Mouse (Mus musculus): Measurements from ENCODE around the gene Tpgs1.
"Not testable (repeated sequence)": the region's sequence is repeated elsewhere in the genome, so short reads cannot be mapped to it uniquely, and the experiment has no call there.

The Tpgs1 gene

DNA sequence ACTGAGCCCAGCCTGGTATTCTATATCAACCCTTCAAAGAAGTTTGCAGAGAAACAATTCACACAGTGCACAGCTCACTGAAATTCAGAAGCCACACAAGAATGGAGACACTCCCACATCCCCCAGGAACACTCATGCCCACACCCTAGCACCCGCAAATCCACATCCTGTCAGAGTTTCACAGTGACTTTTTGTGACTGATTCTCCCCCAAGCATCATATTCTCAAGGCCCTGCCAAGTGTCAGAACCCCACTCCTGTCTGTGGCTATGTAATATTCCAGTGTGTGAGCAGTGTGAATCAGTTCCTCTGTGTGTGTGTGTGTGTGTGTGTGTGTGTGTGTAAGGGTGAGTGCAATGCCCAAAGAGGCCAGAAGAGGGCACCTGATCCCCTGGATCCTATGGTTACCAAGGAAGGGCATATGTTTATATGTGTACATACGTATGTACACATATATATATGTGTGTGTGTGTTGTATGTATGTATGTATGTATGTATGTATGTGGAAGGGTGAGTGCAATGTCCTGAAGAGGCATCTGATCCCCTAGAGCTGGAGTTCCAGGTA, 22.9 kb downstream of the Tpgs1 start:
- no peak for DNase-seq (ENCODE audit: low spot score)

DNA sequence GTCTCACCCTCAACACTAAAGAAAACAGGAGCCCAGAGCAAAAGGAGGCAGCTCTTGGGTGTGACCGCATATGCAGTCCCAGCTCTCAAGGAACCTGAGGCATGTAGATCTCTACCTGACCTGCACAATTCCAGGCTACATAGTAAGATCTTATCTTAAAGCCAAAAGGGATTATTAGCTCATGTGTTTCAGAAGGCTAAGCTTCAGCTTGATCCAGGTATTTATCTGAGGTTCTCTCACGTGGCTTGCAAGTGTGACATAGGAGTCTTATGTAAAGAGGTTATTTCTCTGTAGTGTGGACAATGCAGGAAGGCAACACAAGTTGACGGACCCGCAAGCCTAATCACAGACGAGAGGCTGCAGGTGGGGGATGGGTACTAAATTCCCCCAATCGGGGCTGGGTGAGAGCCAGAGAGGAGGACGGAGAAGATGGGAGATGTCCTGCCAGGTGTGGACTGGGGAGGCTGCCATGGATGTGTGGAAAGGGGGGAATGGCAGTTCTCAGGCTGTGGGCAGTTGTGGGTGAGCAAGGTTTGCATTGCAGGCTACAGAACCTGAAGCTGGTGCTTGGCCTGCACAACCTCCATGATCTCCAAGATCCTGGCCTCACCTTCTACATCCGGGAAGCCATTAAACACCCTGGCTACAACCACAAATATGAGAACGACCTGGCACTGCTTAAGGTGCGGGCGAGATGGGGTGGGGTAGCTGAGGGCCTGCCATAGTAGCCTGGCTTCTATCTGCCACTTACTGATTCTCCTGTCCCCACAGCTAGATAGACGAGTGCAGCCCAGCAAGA, 24.6 kb downstream of the Tpgs1 start:
- DNase-seq (ENCODE audit: low spot score), result no peak

DNA sequence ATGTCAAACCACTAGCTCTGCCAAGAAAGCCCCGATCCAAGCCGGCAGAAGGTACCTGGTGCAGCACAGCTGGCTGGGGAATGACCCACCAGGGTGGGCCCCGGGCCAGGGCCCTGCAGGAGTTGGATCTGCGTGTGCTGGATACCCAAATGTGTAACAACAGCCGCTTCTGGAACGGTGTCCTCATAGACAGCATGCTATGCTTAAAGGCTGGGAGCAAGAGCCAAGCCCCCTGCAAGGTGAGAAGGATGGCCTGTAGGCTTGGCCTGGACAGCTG, 25.1 kb downstream of the Tpgs1 start:
- no peak for DNase-seq (ENCODE audit: low spot score)

DNA sequence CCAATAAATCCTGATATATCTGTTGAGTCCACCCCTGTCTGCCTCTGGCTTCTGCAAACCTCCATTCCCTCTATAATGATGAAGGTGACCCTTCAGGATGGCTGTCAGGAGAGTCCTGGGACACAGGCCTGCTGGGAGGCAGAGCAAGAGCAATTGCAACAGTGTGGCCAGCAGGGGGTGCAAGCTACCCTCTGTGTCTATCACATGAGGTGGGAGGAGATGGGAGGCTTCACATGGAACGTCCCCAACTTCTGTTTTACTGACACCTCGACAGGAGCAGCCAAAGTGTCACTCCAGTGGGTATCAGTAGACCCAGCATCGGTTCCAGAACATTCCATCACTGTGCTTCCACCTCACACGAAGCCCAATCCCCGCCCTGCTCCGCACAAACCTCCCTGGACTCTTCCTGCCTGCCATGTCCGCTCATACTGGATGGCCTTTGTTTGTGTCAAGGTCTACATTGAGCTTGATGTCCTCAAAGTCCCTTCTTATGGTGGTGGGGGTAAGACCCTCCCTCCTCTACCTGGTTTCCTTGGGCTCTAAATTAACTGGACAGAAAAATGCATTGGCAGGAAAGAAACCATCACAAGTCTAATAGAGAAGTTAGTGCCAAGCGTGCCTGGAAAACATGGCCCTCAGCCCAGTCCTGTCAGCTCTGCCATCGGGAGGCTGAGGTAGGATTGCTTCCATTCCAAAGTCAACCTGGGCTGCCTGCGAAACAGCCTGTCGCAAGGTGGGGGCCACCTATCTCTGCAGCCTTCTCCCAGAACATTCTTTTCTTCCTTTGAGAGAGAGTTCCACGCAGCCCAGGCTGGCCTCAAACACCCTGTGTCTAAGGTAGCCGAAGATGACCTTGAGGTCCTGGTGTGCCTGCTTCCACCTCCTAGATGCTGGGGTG, 26.3 kb downstream of the Tpgs1 start:
- DNase-seq (ENCODE audit: low spot score), result peak; percentile 47

DNA sequence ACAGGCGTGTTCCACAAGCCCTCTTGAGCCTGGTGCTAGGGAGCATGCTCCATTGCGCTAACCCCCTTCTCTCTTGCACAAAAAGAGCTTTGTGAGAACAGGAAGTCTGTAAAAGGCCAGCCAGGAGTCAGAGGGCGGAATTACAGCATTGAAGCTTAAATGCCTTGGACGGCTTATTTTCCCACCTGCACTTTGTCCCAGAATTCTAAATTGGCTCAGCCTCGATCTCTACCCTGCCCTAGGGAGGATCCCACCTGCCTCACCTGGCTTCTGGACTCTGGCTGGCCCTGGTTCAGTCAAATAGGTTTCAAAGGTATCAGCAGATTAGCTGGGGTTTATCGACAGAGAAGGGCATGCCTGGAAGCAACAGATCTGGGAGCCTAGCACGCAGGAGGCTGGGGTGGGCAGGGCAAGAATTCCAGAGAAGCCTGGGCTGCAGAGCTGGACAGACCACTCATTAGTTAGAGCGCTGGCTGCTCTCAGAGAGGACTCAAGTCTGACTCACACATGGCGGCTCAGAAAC, 27.0 kb downstream of the Tpgs1 start:
- DNase-seq (ENCODE audit: low spot score), result no peak

DNA sequence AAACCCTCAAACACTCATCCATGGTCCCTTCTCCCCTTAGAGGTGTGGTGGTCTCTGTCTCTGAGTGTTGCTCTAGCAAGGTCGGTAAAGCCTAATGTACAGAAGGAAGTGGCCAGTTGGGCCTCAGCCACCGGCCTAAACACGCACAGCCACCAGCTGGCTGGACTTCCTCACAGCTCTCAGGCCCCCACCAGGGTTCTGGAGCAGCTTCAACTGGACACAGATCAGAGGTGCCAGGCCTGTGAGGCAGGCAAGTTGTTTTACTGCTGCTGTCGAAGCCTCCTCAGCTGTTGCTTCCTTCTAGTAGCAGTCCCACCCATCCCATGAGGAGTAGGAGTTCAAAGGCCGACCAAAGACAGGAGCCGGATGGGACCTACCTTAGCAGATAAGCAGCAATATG, 28.7 kb downstream of the Tpgs1 start:
- no peak for DNase-seq (ENCODE audit: low spot score)

DNA sequence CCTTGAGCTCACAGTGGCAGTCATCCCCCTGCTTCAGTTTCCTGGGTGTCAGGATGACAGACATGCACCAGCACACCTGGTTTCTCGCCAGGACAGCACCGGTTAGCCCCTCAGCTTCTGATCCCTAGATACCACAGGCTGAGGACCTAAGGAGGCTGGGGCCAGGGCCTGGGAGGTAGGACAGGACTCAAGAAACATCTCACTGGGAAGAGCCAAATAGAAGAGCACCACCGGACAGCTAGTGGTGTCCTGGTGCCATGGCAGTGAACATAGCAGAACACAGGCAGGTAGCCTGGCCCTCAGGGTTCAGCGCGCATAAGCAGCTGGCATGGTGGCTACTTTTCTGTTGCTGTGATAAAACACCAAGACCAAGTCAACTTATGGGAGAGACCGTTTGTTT, 29.3 kb downstream of the Tpgs1 start:
- no peak for DNase-seq (ENCODE audit: low spot score)

DNA sequence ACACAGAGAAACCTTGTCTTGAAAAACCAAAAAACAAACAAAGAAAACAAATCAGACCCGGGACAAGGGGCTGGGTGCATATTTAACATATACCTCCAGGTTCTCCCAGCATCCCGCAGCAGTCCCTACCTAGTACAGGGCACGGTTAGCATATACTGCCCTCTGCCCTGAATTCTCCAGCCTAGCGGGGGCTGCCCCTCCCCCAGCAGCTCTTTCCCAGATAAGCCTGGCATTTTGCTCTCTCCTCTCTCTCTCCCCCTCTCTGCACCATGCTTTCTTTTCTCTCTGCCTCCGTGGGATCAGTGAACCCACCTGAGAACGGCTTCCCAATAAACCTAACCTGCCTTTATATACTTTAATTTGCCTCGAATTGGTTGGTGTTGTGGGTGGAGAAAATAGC, 31.5 kb downstream of the Tpgs1 start:
- no peak for DNase-seq (ENCODE audit: low spot score)

DNA sequence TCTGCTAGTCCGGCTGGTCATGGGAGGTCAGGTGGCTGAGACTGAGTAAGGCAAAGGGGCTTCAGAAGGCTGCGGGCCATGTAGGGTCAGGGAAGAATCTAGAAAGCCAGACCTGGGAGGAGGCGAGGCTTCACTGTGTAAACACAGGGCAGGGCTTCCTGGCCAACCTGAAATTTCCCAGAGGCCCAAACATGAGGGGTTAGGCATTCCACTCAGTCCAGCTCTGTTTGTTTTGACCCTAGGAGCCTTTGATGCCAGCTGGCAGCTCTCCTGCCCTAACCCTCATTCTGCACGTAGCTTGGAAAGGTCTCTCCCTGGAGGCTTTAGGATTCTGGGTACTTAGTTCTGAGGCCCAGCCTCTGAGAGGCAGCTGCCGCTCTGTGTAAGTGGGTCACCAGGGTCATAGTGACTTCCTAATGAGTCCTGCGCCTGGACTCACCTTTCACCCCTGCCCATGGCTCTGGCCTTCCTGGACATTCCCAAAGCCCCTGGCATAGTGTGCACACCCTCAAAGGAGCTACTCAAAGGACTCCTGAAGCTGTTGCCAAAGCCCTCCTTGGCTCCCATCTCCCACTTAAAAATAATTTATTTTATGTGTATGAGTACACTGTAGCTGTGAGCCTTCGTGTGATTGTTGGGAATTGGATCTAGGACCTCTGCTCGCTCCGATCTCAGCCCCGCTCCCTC, 32.4 kb downstream of the Tpgs1 start:
- DNase-seq (ENCODE audit: low spot score), result no peak

DNA sequence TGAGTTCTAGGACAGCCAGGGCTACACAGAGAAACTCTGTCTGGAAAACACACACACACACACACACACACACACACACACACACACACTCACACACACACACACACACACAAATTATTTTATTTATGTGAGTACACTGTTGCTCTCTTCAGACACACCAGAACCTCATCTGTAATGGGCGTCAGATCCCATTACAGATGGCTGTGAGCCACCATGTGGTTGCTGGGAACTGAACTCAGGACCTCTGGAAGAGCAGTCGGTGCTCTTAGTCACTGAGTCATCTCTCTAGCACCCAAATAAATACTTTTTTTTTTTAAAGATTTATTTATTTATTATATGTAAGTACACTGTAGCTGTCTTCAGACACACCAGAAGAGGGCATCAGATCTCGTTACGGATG, 33.8 kb downstream of the Tpgs1 start:
- not testable (repeated sequence) for DNase-seq (ENCODE audit: low spot score)

DNA sequence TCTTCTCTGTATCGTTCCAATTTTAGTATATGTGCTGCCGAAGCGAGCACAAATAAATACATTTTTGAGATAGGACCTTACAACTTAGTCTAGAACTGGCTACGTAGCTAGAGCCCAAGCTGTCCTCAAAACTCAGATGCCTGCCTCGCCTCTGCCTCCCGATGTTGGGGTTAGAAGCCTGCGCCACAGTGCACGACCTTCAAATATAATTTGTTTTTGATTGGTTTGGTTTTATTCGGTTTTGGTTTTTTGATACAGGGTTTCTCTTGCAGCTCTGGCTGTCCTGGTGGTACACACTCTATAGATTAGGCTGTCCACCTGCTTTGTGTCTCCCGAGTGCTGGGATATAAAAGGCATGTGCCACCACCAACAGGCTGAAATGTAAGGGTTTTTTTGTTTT, 34.4 kb downstream of the Tpgs1 start:
- DNase-seq (ENCODE audit: low spot score), result no peak

DNA sequence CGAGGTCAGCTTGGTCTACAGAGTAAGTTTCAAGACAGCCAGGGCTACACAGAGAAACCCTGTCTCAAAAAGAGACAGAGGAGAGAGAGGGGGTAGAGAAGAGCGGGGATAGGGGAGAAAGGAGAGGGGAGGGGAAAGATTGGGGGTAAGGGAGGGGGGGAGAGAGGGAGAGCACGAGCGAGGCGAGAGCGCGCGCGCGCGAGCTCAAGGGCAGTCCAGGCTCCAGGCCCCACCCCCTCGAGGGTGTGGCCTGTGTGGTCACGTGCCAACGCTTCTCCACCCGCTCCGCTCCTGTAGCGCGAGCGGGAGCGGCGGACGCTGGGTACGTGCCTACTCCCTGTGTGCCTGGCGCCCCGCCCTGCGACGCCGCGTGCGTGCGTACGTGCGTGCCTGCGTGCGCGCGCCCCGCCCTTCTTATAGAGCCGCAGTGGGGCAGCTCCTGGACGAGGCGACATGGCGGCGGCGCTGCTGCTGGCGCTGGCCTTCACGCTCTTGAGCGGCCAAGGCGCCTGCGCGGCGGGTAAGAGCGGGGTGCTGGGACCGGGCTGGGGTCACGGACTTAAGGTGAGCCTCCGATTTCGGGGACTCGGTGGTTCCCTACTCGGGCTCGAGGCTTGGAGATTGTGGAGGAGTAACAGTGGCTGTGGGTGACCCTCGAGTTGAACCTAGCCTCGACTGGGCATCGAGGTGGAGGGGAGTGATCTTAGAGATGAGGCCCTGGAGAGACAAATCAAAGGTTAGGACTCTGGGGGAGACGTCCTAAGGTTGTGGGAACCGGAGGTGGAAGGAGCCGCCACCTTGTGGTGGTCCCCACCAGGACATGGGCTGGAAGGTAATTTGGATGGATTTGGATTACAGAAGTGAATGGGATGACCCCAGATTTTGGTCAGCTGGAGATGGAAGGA, 35.1 kb downstream of the Tpgs1 start, which contains the start of gene Bsg:
Gene Bsg (plus strand): TSS at position 427 of the 905 bp plus-strand sequence.
- peak; percentile 98 for DNase-seq (ENCODE audit: low spot score)

DNA sequence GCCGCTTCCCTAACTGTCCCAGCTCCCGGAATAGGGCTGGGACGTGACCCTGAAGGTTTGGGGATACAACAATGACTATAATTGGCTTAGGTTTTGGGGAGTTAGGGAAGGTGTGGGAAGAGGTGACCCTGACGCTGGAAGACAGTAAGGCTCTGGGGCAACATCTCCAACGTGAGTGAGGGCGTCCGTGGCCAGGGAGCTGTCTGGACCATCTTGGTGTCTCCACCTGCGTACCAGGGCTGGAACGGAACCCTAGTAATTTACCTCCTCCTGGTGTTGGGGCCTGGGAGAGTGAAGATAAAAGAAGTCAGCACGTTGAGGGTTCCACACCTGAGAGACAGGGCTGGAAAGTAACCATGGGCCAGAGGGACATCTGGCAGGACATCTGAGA, 35.8 kb downstream of the Tpgs1 start:
- DNase-seq (ENCODE audit: low spot score), result no peak

DNA sequence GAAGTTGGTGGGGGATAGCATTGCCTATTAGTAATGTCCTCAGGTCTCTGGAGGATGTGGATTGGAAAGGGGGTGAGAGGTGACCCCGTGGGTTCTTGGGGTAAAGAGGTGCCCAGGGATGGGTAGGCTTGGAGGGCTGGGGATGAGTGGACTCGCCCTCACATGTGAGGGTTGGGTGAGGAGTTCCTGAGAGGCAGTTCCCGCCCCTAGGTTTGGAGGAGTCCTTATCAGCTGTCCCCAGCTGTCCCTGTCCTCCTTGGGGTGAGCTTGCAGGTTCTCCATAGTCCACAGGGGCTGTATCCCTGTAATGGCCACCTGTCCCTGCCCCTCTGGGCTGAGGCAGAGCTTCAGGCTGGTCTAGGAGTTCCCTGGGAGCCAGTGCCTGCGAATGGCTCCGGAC, 36.8 kb downstream of the Tpgs1 start:
- no peak for DNase-seq (ENCODE audit: low spot score)

DNA sequence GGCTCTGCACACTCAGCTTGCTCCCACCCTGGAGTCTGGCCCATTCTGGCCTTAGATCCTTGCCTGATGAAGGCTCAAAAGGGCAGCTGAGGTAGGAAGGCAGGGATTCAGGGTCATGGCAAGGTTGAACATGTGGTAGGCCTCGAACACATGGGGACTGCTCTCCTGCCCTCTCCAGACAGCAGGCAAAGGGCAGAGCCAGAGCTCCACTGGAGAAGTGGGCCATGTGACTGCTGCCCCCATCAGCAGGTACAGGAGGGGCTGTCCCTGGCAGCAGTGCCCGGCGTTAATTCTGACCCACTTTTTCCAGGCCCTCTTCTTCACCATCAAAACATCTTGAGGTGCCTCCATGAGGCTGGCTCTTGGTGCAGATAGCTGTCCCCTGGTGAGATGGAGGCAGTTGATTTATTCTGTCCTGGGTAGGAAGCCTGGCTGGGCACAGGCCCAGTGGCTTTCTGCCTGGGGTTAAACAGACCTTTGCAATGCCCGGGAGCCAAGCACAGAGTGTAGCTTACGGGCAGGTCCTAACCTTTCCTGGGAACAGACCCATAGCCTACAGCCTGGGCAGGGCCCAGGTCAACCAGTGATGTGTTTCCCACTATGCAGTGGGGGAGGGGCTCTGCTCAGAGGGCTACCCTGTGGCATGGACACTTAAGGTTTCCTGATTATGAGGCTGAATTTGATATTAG, 37.4 kb downstream of the Tpgs1 start:
- DNase-seq (ENCODE audit: low spot score), result no peak

DNA sequence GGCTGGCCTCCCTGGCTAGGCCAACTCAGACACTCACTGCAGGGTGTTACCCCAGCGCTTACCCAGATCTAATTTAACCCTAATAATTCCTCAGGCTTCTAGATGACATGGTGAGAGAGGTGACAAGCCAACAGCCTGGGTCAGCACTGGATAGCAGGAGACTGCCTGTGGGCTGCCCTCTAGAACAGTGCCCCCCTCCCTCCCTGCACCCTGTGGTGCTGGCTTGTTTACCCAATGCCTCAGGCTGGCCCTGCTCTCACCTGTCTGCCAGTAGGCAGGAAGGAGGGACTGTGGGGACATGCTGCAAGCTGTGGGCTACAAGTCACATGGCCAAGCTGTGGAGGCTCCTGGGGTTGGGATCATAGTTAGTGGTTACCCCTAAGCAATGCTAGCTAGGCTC, 38.0 kb downstream of the Tpgs1 start:
- DNase-seq (ENCODE audit: low spot score), result no peak

DNA sequence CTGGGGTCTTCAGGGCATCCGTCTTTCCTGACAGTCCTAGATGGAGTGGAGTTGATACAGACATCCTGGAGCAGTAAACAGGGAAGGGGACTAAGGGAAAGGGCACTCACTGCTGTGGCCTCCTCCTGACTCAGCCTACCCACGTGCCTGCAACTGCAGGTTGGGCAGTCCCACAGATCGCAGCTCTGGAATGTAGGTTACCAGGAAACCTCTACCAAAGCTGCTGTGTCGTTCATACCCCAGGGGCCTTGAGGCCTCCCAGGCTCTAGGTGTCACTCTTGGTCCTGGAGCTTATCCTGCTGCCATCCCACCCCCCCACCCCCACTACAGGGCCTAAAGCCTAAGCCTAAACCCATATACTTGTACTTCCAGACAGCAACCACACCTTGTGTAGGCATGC, 38.6 kb downstream of the Tpgs1 start:
- no peak for DNase-seq (ENCODE audit: low spot score)

DNA sequence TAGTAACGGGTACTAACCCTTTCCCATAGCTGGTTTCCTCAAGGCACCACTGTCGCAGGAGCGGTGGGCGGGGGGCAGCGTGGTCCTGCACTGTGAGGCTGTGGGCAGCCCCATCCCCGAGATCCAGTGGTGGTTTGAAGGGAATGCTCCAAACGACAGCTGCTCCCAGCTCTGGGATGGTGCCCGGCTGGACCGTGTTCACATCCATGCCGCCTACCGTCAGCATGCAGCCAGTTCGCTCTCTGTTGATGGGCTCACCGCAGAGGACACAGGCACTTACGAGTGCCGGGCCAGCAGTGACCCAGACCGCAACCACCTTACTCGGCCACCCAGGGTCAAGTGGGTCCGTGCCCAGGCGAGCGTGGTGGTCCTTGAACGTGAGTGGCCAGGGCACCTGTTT, 39.5 kb downstream of the Tpgs1 start:
- DNase-seq (ENCODE audit: low spot score), result no peak

DNA sequence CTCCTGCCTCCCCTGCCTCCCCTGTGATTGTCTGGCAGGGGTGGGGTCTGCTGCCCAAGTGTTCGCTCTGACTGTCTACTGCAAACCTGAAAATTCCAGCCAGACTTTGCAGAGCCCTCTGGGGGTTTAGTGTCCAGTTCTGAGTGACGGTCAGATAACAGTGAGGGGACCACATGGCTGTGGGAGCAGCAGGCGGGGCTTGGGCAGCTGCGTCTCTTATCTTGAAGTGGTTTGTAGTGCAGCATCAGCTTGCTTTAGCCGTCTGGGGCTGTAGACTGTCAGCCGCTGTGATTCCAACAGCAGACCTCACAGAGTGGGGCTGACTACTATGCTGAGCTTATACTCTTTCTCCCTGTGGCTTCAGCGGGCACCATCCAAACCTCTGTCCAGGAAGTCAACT, 40.1 kb downstream of the Tpgs1 start:
- no peak for DNase-seq (ENCODE audit: low spot score)

DNA sequence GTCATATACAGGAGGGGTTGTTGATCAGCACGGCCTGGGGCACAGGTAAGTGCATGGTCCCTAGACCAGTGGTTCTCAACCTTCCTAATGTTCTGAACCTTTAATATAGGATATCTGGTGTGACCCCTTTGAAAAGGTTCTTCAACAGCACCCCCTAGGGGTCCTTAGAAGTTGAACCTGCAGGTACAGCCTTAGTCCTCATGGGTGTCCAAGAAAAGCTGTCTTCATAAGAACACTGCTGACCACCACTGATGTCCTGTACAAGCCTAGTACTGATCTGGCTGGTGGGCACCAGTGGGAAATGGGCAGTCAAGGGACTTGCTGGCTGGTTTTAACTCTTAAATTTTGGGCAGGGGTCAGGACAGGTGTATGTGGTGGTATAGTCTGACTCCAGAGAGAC, 42.9 kb downstream of the Tpgs1 start:
- DNase-seq (ENCODE audit: low spot score), result no peak
